Mouse (Mus musculus): ENCODE measurements around the gene Olfr819. TPM values are rescaled to one million over a fixed set of nuclear protein-coding genes. Genes with fewer than 3 reads are reported as not detected.
"Not testable (repeated sequence)": the region's sequence is repeated elsewhere in the genome, so short reads cannot be mapped to it uniquely, and the experiment has no call there.

The Olfr819 gene
- not detected in 2 replicates for total RNA-seq (2012; rRNA removed)

GRCm38 (mm10) chr10:129967166-129967565 is at the start of gene Olfr819:
TSS of gene Olfr819 (minus strand) at chr10:129967266.
- H3K36me3 ChIP-seq (ENCODE audit: control insufficient read depth, insufficient read depth, low read length, poor library complexity, severe bottlenecking); DNase-seq (ENCODE audit: low read depth, low spot score); H3K9me3 ChIP-seq (ENCODE audit: control insufficient read depth, insufficient read depth, low read depth, low read length); in situ Hi-C loops (cut with MboI; ENCODE audit: low sequenced_read_pairs in 2 of 2, unreplicated experiment in 2 of 2); H3K27ac ChIP-seq (ENCODE audit: insufficient read depth, low read depth, low read length, poor library complexity, severe bottlenecking); H3K9ac ChIP-seq (ENCODE audit: insufficient read depth, low read depth, low read length, poor library complexity, severe bottlenecking); H3K4me1 ChIP-seq (ENCODE audit: control insufficient read depth in 2 of 2, insufficient read depth in 2 of 2, low read length in 2 of 2, poor library complexity in 1 of 2); H3K4me3 ChIP-seq (ENCODE audit: insufficient read depth in 1 of 2, low read depth in 1 of 2, low read length in 2 of 2, poor library complexity in 1 of 2, severe bottlenecking in 1 of 2): not testable (repeated sequence)

GRCm38 (mm10) chr10:130012321-130012720 is 45.3 kb upstream of the Olfr819 start, which contains the start of gene Olfr820:
TSS of gene Olfr820 (plus strand) at chr10:130012621.
- no peak within 1 kb of the TSS for H3K4me3 ChIP-seq (ENCODE audit: insufficient read depth in 1 of 2, low read depth in 1 of 2, low read length in 2 of 2, poor library complexity in 1 of 2, severe bottlenecking in 1 of 2)
- no peaks in the 10 kb centered on the region for H3K36me3 ChIP-seq (ENCODE audit: control insufficient read depth, insufficient read depth, low read length, poor library complexity, severe bottlenecking)
- no peaks in the 10 kb centered on the region for H3K9me3 ChIP-seq (ENCODE audit: control insufficient read depth, insufficient read depth, low read depth, low read length)
- in situ Hi-C loops (cut with MboI; ENCODE audit: low sequenced_read_pairs in 2 of 2, unreplicated experiment in 2 of 2): no loop called here
- DNase-seq (ENCODE audit: low read depth, low spot score): no peak
- no peaks in the 10 kb centered on the region for H3K4me1 ChIP-seq (ENCODE audit: control insufficient read depth in 2 of 2, insufficient read depth in 2 of 2, low read length in 2 of 2, poor library complexity in 1 of 2)
- TF ChIP-seq MAFK (IDR thresholded peaks at IDR 0.05; ENCODE audit: insufficient read depth, low read depth, low read length) (no peak), ZNF384 (IDR thresholded peaks at IDR 0.05; ENCODE audit: low read depth, low read length) (no peak), CHD2 (IDR thresholded peaks at IDR 0.05; ENCODE audit: low read depth, low read length) (no peak), ZC3H11A (IDR thresholded peaks at IDR 0.05; ENCODE audit: borderline replicate concordance, low read depth, low read length) (no peak), HCFC1 (IDR thresholded peaks at IDR 0.05; ENCODE audit: borderline replicate concordance, insufficient read depth, low read length) (no peak)
- no peak within 1 kb of the TSS for H3K27ac ChIP-seq (ENCODE audit: insufficient read depth, low read depth, low read length, poor library complexity, severe bottlenecking)
- no peak within 1 kb of the TSS for H3K9ac ChIP-seq (ENCODE audit: insufficient read depth, low read depth, low read length, poor library complexity, severe bottlenecking)

GRCm38 (mm10) chr10:130005366-130005765 is 38.3 kb upstream of the Olfr819 start:
- in situ Hi-C loops (cut with MboI; ENCODE audit: low sequenced_read_pairs in 2 of 2, unreplicated experiment in 2 of 2); H3K36me3 ChIP-seq (ENCODE audit: control insufficient read depth, insufficient read depth, low read length, poor library complexity, severe bottlenecking); H3K4me1 ChIP-seq (ENCODE audit: control insufficient read depth in 2 of 2, insufficient read depth in 2 of 2, low read length in 2 of 2, poor library complexity in 1 of 2); H3K9me3 ChIP-seq (ENCODE audit: control insufficient read depth, insufficient read depth, low read depth, low read length): not testable (repeated sequence)
- Histone ChIP-seq H3K4me3 (ENCODE audit: insufficient read depth in 1 of 2, low read depth in 1 of 2, low read length in 2 of 2, poor library complexity in 1 of 2, severe bottlenecking in 1 of 2) (0 out of 4 replicates have a peak overlapping the region, but pooled peaks of 1 of the 2 experiments have one; percentile 5), H3K27ac (ENCODE audit: insufficient read depth, low read depth, low read length, poor library complexity, severe bottlenecking) (peak overlapping the region; percentile 87), H3K9ac (ENCODE audit: insufficient read depth, low read depth, low read length, poor library complexity, severe bottlenecking) (peak overlapping the region; percentile 43; the same call in 1 of the 2 replicates)
- DNase-seq (ENCODE audit: low read depth, low spot score): peak; percentile 54

- in situ Hi-C loops (cut with MboI; ENCODE audit: low sequenced_read_pairs in 2 of 2, unreplicated experiment in 2 of 2); H3K36me3 ChIP-seq (ENCODE audit: control insufficient read depth, insufficient read depth, low read length, poor library complexity, severe bottlenecking): not testable (repeated sequence)
Measured at GRCm38 (mm10) chr10:130004104-130004503, 37.0 kb upstream of the Olfr819 start.

GRCm38 (mm10) chr10:129984962-129985361 is 17.9 kb upstream of the Olfr819 start, which contains the start of gene Gm10310:
TSS of gene Gm10310 (minus strand) at chr10:129985062.
- in situ Hi-C loops (cut with MboI; ENCODE audit: low sequenced_read_pairs in 2 of 2, unreplicated experiment in 2 of 2); DNase-seq (ENCODE audit: low read depth, low spot score); H3K4me3 ChIP-seq (ENCODE audit: insufficient read depth in 1 of 2, low read depth in 1 of 2, low read length in 2 of 2, poor library complexity in 1 of 2, severe bottlenecking in 1 of 2); H3K9ac ChIP-seq (ENCODE audit: insufficient read depth, low read depth, low read length, poor library complexity, severe bottlenecking); H3K36me3 ChIP-seq (ENCODE audit: control insufficient read depth, insufficient read depth, low read length, poor library complexity, severe bottlenecking); H3K4me1 ChIP-seq (ENCODE audit: control insufficient read depth in 2 of 2, insufficient read depth in 2 of 2, low read length in 2 of 2, poor library complexity in 1 of 2); H3K27ac ChIP-seq (ENCODE audit: insufficient read depth, low read depth, low read length, poor library complexity, severe bottlenecking); H3K9me3 ChIP-seq (ENCODE audit: control insufficient read depth, insufficient read depth, low read depth, low read length): not testable (repeated sequence)

More at GRCm38 (mm10) chr10:130004104-130004503, 37.0 kb upstream of the Olfr819 start:
- DNase-seq (ENCODE audit: low read depth, low spot score): peak; percentile 58
- not testable (repeated sequence) for H3K9me3 ChIP-seq (ENCODE audit: control insufficient read depth, insufficient read depth, low read depth, low read length); H3K9ac ChIP-seq (ENCODE audit: insufficient read depth, low read depth, low read length, poor library complexity, severe bottlenecking); H3K4me1 ChIP-seq (ENCODE audit: control insufficient read depth in 2 of 2, insufficient read depth in 2 of 2, low read length in 2 of 2, poor library complexity in 1 of 2)
- Histone ChIP-seq H3K27ac (ENCODE audit: insufficient read depth, low read depth, low read length, poor library complexity, severe bottlenecking) (peak overlapping the region; percentile 77), H3K4me3 (ENCODE audit: insufficient read depth in 1 of 2, low read depth in 1 of 2, low read length in 2 of 2, poor library complexity in 1 of 2, severe bottlenecking in 1 of 2) (peak overlapping the region in 1 of 2 experiments; percentile 41; a peak in 2 of 4 replicates)
- TF ChIP-seq CHD2 (IDR thresholded peaks at IDR 0.05; ENCODE audit: low read depth, low read length) (peak; percentile 74), HCFC1 (IDR thresholded peaks at IDR 0.05; ENCODE audit: borderline replicate concordance, insufficient read depth, low read length) (0 out of 2 replicates have a peak, but pooled peaks have one; percentile 38)

GRCm38 (mm10) chr10:129981867-129982266 is 14.8 kb upstream of the Olfr819 start:
- H3K9ac ChIP-seq (ENCODE audit: insufficient read depth, low read depth, low read length, poor library complexity, severe bottlenecking); in situ Hi-C loops (cut with MboI; ENCODE audit: low sequenced_read_pairs in 2 of 2, unreplicated experiment in 2 of 2); H3K9me3 ChIP-seq (ENCODE audit: control insufficient read depth, insufficient read depth, low read depth, low read length); H3K27ac ChIP-seq (ENCODE audit: insufficient read depth, low read depth, low read length, poor library complexity, severe bottlenecking); H3K36me3 ChIP-seq (ENCODE audit: control insufficient read depth, insufficient read depth, low read length, poor library complexity, severe bottlenecking); H3K4me3 ChIP-seq (ENCODE audit: insufficient read depth in 1 of 2, low read depth in 1 of 2, low read length in 2 of 2, poor library complexity in 1 of 2, severe bottlenecking in 1 of 2); H3K4me1 ChIP-seq (ENCODE audit: control insufficient read depth in 2 of 2, insufficient read depth in 2 of 2, low read length in 2 of 2, poor library complexity in 1 of 2); DNase-seq (ENCODE audit: low read depth, low spot score): not testable (repeated sequence)

GRCm38 (mm10) chr10:129976040-129976439 is 9.0 kb upstream of the Olfr819 start, which contains the start of gene Olfr247:
TSS of gene Olfr247 (minus strand) at chr10:129976140.
- H3K4me1 ChIP-seq (ENCODE audit: control insufficient read depth in 2 of 2, insufficient read depth in 2 of 2, low read length in 2 of 2, poor library complexity in 1 of 2); H3K27ac ChIP-seq (ENCODE audit: insufficient read depth, low read depth, low read length, poor library complexity, severe bottlenecking); H3K36me3 ChIP-seq (ENCODE audit: control insufficient read depth, insufficient read depth, low read length, poor library complexity, severe bottlenecking); H3K9me3 ChIP-seq (ENCODE audit: control insufficient read depth, insufficient read depth, low read depth, low read length); DNase-seq (ENCODE audit: low read depth, low spot score); in situ Hi-C loops (cut with MboI; ENCODE audit: low sequenced_read_pairs in 2 of 2, unreplicated experiment in 2 of 2); H3K9ac ChIP-seq (ENCODE audit: insufficient read depth, low read depth, low read length, poor library complexity, severe bottlenecking); H3K4me3 ChIP-seq (ENCODE audit: insufficient read depth in 1 of 2, low read depth in 1 of 2, low read length in 2 of 2, poor library complexity in 1 of 2, severe bottlenecking in 1 of 2): not testable (repeated sequence)
